Mouse (Mus musculus): ENCODE data around the gene Bloc1s2. TPM values are rescaled to one million over a fixed set of nuclear protein-coding genes. Genes with fewer than 3 reads are reported as not detected.
"Not testable (repeated sequence)": the region's sequence is repeated elsewhere in the genome, so short reads cannot be mapped to it uniquely, and the experiment has no call there.

Gene Bloc1s2
- total RNA-seq, 2 experiments from 2014 or later: 12.7 to 13.5 TPM

DNA sequence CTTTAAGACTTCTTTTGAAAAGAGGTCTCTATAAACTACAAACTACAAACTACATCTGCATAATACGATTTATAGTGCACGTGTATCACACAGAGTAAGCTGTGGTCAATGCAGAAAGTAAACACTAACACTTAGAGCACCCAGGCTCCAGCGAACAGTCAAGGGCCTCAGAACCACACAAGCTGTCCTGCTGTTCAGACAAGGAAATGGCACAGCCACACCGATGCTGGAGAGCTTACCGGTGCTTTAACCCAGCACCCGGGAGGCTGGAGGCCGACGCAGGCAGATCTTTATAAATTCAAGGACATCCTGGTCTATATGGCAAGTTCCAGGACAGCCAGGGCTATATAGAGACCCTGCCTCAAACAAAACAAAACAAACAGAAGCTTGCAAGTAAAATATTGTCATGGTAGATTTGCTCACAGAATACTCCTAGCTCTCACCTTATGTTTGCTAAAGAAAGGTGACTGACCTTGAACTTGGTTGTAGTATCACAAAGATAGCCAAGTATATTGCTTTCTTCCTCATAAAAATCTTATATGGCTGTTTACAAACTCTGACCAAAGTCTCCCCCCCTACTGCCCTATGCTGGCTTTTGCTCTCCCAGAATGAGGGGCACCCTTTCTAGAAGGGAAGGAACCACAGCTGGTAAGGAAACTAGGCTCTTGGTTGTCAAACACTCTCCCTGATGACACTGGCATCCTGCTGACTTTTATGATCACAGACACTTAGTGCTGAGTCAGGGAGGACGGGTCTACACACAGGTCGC is 18.3 kb downstream of the Bloc1s2 start:
- no peak for DNase-seq

DNA sequence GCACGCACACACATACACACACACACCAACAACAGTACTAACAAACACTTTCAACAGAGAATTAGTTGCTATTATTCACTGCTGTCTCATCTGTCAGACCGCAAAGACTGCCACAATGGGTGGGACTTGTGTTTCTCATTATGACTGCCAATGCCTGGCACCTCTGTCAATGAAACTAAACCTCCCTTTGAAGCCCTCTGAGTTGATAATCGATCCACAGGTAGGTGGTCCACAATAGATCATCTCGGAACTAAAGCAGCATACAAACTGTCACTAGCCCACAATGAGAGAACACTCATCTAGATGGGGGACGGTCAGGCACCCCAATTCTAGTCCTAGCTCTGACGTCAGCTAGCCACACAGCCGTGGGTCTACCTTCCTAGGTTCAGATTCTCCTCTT is 25.1 kb downstream of the Bloc1s2 start:
- DNase-seq: no peak

DNA sequence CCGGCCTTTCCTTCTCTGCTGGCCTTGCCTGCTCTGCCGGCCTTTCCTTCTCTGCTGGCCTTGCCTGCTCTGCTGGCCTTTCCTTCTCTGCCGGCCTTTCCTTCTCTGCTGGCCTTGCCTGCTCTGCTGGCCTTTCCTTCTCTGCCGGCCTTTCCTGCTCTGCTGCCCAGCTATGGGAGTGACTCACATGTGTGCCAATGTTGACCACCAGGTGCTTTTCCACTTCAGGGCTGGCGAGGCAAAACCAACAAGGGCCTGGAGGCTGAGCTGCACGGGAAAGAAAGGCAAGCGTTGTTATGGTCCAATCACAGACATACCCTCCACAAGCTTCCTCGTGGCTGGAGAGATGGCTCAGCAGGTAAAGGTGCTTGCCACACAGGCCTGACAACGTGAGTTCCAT is 25.6 kb downstream of the Bloc1s2 start:
- DNase-seq: not testable (repeated sequence)

DNA sequence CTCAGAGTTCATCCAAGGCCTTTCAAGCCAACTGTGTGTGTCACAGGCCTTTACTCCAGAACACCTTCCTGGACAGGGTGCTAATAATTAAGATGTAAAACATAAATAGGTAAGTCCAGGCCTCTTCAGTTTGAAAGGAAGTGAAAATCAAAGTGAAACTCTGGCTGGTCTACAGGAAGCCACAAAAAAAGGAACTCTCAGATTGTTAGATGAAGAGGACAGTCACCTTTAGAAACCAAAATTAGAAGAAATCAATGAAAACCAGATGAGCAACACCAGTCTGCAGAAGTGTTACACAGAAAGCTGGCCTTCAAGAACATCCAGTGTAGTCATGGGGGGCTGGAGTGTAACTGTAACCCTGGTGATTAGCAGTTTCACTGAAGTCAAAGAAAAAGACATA is 28.5 kb downstream of the Bloc1s2 start:
- DNase-seq: no peak

DNA sequence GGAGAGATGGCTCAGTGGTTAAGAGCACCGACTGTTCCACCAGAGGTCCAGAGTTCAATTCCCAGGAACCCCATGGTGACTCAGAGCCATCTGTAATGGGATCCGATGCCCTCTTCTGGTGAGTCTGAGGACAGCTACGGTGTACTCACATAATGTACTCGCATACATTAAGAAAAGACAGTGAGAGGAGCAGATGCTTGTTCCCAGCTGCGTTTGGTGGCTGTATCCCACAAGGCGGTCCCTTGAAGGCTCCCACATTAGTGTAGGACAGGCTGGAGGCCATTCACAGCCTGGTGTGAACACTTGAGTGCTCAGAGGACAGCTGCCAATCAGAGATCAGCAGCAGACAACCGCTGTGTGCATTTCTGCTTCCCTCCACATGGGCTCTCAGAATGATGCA is 34.5 kb downstream of the Bloc1s2 start:
- no peak for DNase-seq

DNA sequence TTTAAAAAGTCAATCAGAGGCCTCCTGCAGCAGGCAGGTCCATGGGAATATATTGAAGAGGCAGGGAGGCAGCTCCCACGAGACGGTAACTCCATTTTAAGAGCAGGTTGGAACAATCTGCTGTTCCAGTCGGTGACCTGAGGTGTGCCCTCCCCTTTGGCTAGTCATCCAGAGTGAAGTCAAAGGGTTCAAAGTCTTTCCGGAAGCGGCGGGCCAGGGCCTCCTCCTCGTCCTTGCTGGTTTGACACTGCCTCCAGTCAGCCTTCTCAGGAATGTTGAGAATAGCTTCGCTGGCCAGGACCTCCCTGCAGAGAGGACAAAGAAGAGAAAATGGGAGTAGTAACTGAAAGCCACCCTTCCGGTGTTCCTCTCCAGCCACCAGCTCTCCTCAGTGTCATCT is 35.9 kb downstream of the Bloc1s2 start:
- no peak for DNase-seq

DNA sequence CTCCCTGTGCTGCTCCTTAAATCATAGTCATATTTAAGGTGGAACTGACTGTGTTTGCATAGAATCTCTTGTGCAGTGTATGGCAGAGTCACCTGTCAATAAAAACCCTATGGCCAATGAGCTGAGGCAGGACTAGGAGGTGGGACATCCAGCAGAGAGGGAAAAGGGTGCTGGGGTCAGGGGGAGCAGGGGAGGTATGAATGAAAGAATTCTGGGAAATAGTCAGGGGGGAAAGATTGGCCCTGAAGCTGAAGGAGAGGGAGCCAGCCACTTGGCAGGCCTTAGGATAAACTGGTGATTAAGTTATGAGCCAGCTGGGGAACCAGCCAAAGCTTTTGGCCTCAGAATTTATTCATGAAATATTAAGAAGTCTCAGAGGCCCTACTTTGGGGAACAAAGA is 37.2 kb downstream of the Bloc1s2 start:
- DNase-seq: no peak

DNA sequence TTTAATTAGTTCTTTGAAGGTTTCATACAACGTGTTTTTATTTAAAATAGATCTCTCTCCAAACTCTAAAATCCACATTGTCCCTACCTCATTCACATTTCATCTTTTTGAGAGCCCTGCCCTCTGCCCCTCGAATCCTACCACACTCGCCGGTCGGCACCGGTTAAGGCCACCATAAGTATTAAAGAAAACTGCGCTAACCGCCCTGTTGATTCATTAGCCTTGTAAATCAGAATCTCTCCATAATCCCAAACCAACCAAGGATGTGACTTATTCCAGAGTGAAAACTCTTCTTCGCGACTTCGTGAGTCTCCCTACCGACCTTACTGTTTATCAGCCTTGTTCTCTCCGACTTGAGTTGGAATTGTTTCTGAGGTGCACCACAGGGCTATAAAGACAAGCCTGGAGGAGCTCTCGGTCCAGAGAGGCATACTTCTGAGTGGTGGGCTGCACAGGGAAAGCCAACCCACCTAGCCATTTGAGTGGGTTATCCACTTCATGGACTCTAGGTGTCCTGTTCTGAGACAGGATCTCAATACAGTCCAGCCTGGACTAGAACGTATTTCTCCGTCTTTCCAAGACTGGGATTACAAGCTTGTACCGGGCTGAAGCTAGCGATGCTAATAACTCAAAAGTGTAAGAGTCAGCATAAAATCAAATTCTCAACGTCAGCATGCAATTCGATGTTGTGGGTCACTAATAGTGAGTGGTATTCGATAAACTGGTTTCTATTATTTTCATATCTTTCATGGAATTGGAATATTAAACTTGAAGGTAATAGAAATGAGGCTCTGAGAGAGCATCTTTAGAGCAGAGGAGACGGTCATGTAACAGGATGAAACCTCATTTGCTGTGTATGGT is 38.4 kb downstream of the Bloc1s2 start:
- no peak for DNase-seq

DNA sequence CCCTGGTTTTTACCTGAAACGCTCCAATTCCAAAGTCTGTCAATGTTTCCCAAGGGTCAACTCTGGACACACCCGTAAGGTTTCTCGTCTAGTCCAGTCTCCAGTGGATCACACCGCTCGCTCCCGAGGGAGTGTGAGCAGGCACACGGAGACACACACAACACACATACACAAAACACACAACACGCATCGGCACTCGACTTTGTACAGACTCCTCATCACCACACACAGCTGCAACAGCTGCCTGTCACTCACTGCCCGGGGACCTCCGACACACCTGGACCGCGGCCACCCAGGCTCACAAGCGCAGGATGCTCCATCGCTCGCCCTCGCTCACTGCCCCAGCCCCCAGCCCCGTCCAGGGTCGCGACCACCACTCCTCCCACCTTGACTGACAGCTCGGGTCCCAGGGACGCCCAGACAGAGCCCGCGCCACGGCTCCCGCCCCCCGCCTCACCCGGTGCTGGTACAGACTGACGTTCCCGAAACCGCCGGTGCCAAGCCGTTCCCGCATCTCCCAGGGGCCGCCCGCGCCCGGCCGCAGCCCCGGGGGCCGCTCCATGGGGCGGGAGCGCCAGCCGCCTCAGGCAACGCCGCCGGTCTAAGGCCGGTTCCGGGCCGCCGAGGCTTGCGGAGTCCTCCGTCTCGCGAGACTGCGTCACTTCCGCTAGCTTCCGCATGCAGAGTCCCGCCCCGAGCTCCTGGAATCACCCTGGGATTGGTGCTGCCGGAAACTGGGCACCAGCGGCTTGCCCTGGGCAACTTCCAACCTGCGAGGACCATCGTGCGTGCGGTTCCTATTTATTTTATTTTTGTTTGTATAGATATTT is 39.2 kb downstream of the Bloc1s2 start, which contains the start of gene Chuk:
TSS of gene Chuk (minus strand) at position 650 of the 830 bp plus-strand sequence.
- peak; percentile 93 for DNase-seq

DNA sequence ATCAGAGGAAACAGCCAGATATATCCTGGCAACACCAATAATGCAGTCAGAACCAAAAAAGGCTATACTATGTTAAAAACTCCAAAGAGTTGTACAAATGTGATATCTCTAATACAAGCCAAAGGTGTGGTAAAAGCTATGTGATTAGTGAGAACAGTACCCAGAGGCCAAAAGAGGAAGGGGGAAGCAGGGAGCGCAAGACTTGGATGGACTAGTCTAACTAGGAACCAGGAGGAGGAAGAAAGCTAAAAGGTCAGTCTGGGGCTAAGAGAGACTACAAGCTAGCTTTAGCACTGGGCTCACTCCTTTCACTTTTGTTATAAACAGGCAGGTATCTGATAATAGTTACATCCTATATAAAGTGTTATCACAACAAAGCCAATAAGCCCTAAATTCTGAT is 41.9 kb downstream of the Bloc1s2 start:
- DNase-seq: no peak

DNA sequence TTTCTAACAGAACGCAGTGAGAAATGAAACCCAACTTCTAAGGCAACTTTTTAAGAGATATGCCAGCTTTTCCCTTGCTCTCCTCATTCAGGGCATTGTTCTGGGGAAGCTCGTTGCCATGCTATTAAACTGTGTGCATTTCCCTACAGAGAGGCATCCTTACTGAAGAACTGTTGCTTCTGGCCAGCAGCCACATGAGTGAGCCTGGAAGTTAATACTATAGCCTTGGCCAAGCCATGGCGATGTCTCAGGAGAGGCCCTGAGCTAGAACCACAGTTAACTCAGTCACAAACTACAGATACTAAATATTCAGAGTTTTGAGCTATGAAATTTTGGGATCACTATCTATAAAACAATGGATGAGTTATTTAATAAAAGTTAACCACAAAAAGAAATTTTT is 43.2 kb downstream of the Bloc1s2 start:
- DNase-seq: no peak

DNA sequence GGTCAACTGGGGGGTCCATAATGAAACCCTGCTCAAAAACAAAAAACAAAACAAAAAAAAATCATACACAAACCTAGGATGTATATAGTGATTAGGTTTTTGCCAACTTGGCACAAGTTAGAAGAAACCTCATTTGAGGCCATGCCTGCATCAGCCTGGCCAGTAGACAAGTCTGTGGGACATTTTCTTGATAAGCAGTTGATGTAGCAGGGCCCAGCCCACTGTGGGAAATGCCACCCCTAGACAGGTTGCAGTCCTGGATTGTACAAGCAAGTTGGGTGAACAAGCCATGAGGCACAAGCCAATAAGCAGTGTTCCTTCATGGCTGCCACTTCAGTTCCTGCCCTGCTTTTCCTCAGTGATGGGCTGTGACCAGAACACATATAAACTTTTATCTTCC is 45.4 kb downstream of the Bloc1s2 start:
- DNase-seq: no peak

Other genes with a start within 250 kb of the Bloc1s2 start
- gene Dnmbp, start 206.3 kb downstream of the Bloc1s2 start, total RNA-seq (2021): 1 to 10 TPM; 7.9 to 10.0 TPM
- gene Cpn1, start 159.9 kb downstream of the Bloc1s2 start, total RNA-seq (2021): not detected
- gene Cyp2c23, start 117.2 kb downstream of the Bloc1s2 start, total RNA-seq (2021): not detected
- gene Erlin1, start 76.7 kb downstream of the Bloc1s2 start, total RNA-seq (2021): 1 to 10 TPM; 3.4 to 4.8 TPM
- gene Chuk, start 39.0 kb downstream of the Bloc1s2 start, total RNA-seq (2021): 10 to 100 TPM; 14.9 to 17.4 TPM
- 1 to 10 TPM; 4.0 to 5.7 TPM for gene Cwf19l1, start 10.6 kb downstream of the Bloc1s2 start, total RNA-seq (2021)
- gene Pkd2l1, start 46.0 kb upstream of the Bloc1s2 start, total RNA-seq (2021): not detected
- not detected for gene Scd3, start 56.8 kb upstream of the Bloc1s2 start, total RNA-seq (2021)
- gene Scd2, start 147.2 kb upstream of the Bloc1s2 start, total RNA-seq (2021): 10 to 100 TPM; 11.8 to 12.5 TPM
- gene Scd4, start 186.6 kb upstream of the Bloc1s2 start, total RNA-seq (2021): under 1 TPM; 0.15 to 0.16 TPM

Measured in gastrocnemius, postnatal 25 days (tissue).